In genomic region chr1:46926239-46926638, GRCm38 (mm10) we compare ENCODE assay signal across 22 mouse cellular contexts.
"Had no signal": no experiment of that assay in that cellular context is flagged by ENCODE, and none has a peak within 500 bp of the region (broad histone marks: within the 10 kb centered on the region; RNA-seq: fewer than 3 reads in every experiment).

No protein-coding gene starts in this region.

- DNase-seq: kidney, adult 2 months; kidney, postnatal 10 days; kidney, postnatal 36 days; layer of hippocampus, adult 9-11 months; liver; liver, postnatal 0 days; lung, embryonic 14.5 days; midbrain, embryonic 14.5 days; right cerebral cortex, postnatal 4 days; thymus, adult 2 months; thymus, postnatal 14 days; thymus, postnatal 4 days had no signal

- H3K9ac ChIP-seq: kidney, embryonic 15.5 days; limb, embryonic 13.5 days; liver, embryonic 14.5 days; liver, postnatal 0 days; lung, embryonic 14.5 days had no signal

- H3K4me2 ChIP-seq: kidney, embryonic 15.5 days; limb, embryonic 13.5 days; lung, embryonic 14.5 days; midbrain, embryonic 11.5 days had no signal

- H3K36me3 ChIP-seq: kidney, embryonic 15.5 days; limb, embryonic 10.5 days; limb, embryonic 13.5 days had no signal

- H3K27me3 ChIP-seq: kidney, embryonic 15.5 days; limb, embryonic 13.5 days; megakaryocyte, embryonic 14.5 days had no signal

- H3K4me3 ChIP-seq: kidney, embryonic 15.5 days; limb, embryonic 10.5 days; limb, embryonic 13.5 days; megakaryocyte, embryonic 14.5 days had no signal

- ATAC-seq: intestine, postnatal 0 days; liver, postnatal 0 days; lung, postnatal 0 days had no signal

- H3K4me1 ChIP-seq: kidney, embryonic 15.5 days; limb, embryonic 10.5 days; limb, embryonic 13.5 days; megakaryocyte, embryonic 14.5 days had no signal

- H3K27ac ChIP-seq: kidney, embryonic 15.5 days; limb, embryonic 10.5 days; limb, embryonic 13.5 days; liver, embryonic 14.5 days; macrophage; stomach, postnatal 0 days had no signal

- H3K9me3 ChIP-seq: kidney, embryonic 15.5 days; limb, embryonic 10.5 days; limb, embryonic 13.5 days; megakaryocyte, embryonic 14.5 days had no signal
